Mouse (Mus musculus): ENCODE measurements around the gene Rflna.

The Rflna gene

GRCm38 (mm10) chr5:125002969-125003872 lies at the start of gene Rflna:
TSS of gene Rflna (plus strand) at chr5:125003221.
- DNase-seq (ENCODE audit: extremely low spot score, low spot score) = peak; percentile 76

GRCm38 (mm10) chr5:124954404-124955305 lies 48.4 kb upstream of the Rflna start:
- no peak for DNase-seq (ENCODE audit: extremely low spot score, low spot score)

GRCm38 (mm10) chr5:124957491-124957890 lies 45.5 kb upstream of the Rflna start:
- no peak for DNase-seq (ENCODE audit: extremely low spot score, low spot score)

- DNase-seq (ENCODE audit: extremely low spot score, low spot score) = no peak
These were observed 43.9 kb upstream of the Rflna start for GRCm38 (mm10) chr5:124959099-124959498.

GRCm38 (mm10) chr5:124960131-124960901 lies 42.7 kb upstream of the Rflna start:
- peak; percentile 53 for DNase-seq (ENCODE audit: extremely low spot score, low spot score)

GRCm38 (mm10) chr5:124961433-124961832 lies 41.6 kb upstream of the Rflna start:
- no peak for DNase-seq (ENCODE audit: extremely low spot score, low spot score)

GRCm38 (mm10) chr5:124962761-124963160 lies 40.3 kb upstream of the Rflna start:
- DNase-seq (ENCODE audit: extremely low spot score, low spot score) = no peak

- DNase-seq (ENCODE audit: extremely low spot score, low spot score) = peak; percentile 76
These were observed 39.0 kb upstream of the Rflna start for GRCm38 (mm10) chr5:124963806-124964672.

GRCm38 (mm10) chr5:124966622-124967332 lies 36.2 kb upstream of the Rflna start:
- no peak for DNase-seq (ENCODE audit: extremely low spot score, low spot score)

- peak; percentile 44 for DNase-seq (ENCODE audit: extremely low spot score, low spot score)
These were observed 33.2 kb upstream of the Rflna start for GRCm38 (mm10) chr5:124969790-124970189.

GRCm38 (mm10) chr5:124986222-124986621 lies 16.8 kb upstream of the Rflna start:
- DNase-seq (ENCODE audit: extremely low spot score, low spot score) = no peak

- no peak for DNase-seq (ENCODE audit: extremely low spot score, low spot score)
These were observed 16.4 kb upstream of the Rflna start for GRCm38 (mm10) chr5:124986656-124987055.

GRCm38 (mm10) chr5:124989724-124990123 lies 13.3 kb upstream of the Rflna start:
- DNase-seq (ENCODE audit: extremely low spot score, low spot score) = no peak

GRCm38 (mm10) chr5:124992323-124992722 lies 10.7 kb upstream of the Rflna start:
- DNase-seq (ENCODE audit: extremely low spot score, low spot score) = no peak

- no peak for DNase-seq (ENCODE audit: extremely low spot score, low spot score)
These were observed 10.1 kb upstream of the Rflna start for GRCm38 (mm10) chr5:124992891-124993290.

- no peak for DNase-seq (ENCODE audit: extremely low spot score, low spot score)
These were observed 6.2 kb upstream of the Rflna start for GRCm38 (mm10) chr5:124996816-124997215.

- no peak for DNase-seq (ENCODE audit: extremely low spot score, low spot score)
These were observed 5.1 kb upstream of the Rflna start for GRCm38 (mm10) chr5:124997913-124998312.

GRCm38 (mm10) chr5:125000756-125001250 lies 2.2 kb upstream of the Rflna start:
- DNase-seq (ENCODE audit: extremely low spot score, low spot score) = no peak

GRCm38 (mm10) chr5:125003873-125004255 lies 843 bp downstream of the Rflna start:
- no peak for DNase-seq (ENCODE audit: extremely low spot score, low spot score)

All from neural tube, embryonic 10.5 days (tissue).